Comparison of ENCODE assay signal across 9 mouse cellular contexts in genomic region chrX:52971211-52972006, GRCm38 (mm10). TPM values are rescaled to one million over a fixed set of nuclear protein-coding genes. Genes with fewer than 3 reads are reported as not detected.
DNase-seq lines count a peak whose midpoint lies in the region; ATAC-seq and TF ChIP-seq lines count a peak whose summit lies in the region.
"Had no signal": no experiment of that assay in that cellular context is flagged by ENCODE, and none has a peak within 500 bp of the region (broad histone marks: within the 10 kb centered on the region; RNA-seq: fewer than 3 reads in every experiment).

No protein-coding gene starts in this region.

- no peaks in the 10 kb centered on the region for H3K4me1 ChIP-seq in embryonic facial prominence, embryonic 14.5 days (ENCODE audit: control insufficient read depth, insufficient read depth, low read length)
- no peaks in the 10 kb centered on the region for H3K4me1 ChIP-seq in embryonic facial prominence, embryonic 10.5 days
- peaks cover 7% of the 10 kb centered on the region for H3K4me1 ChIP-seq in liver, postnatal 0 days (ENCODE audit: insufficient read depth)
- no peaks in the 10 kb centered on the region for H3K4me1 ChIP-seq in hindbrain, embryonic 11.5 days (replicated peaks; ENCODE audit: control insufficient read depth, insufficient read depth, low read length)

- no peak overlapping the region for H3K9ac ChIP-seq in embryonic facial prominence, embryonic 14.5 days (ENCODE audit: low read depth, low read length)
- H3K9ac ChIP-seq in liver, postnatal 0 days (replicated peaks) = no peak overlapping the region
- no peak overlapping the region for H3K9ac ChIP-seq in hindbrain, embryonic 11.5 days (ENCODE audit: low read depth, low read length)

- H3K36me3 ChIP-seq in embryonic facial prominence, embryonic 14.5 days (ENCODE audit: control insufficient read depth, insufficient read depth, low read length) = no peaks in the 10 kb centered on the region
- no peaks in the 10 kb centered on the region for H3K36me3 ChIP-seq in embryonic facial prominence, embryonic 10.5 days (replicated peaks)
- no peaks in the 10 kb centered on the region for H3K36me3 ChIP-seq in liver, postnatal 0 days (replicated peaks; ENCODE audit: insufficient read depth, low read length)
- no peaks in the 10 kb centered on the region for H3K36me3 ChIP-seq in splenic B cell, adult 2 months (ENCODE audit: control insufficient read depth, insufficient read depth, low read length, poor library complexity, severe bottlenecking)
- no peaks in the 10 kb centered on the region for H3K36me3 ChIP-seq in hindbrain, embryonic 11.5 days (ENCODE audit: control insufficient read depth, insufficient read depth, low read length)

- H3K27me3 ChIP-seq in embryonic facial prominence, embryonic 14.5 days (replicated peaks; ENCODE audit: control insufficient read depth, insufficient read depth, low read length) = no peaks in the 10 kb centered on the region
- no peaks in the 10 kb centered on the region for H3K27me3 ChIP-seq in embryonic facial prominence, embryonic 10.5 days (replicated peaks; ENCODE audit: low read depth, poor library complexity, severe bottlenecking)
- no peaks in the 10 kb centered on the region for H3K27me3 ChIP-seq in liver, postnatal 0 days (ENCODE audit: insufficient read depth, low read length)
- H3K27me3 ChIP-seq in splenic B cell, adult 2 months (ENCODE audit: control insufficient read depth, insufficient read depth, low read length, poor library complexity, severe bottlenecking) = no peaks in the 10 kb centered on the region
- no peaks in the 10 kb centered on the region for H3K27me3 ChIP-seq in hindbrain, embryonic 11.5 days (ENCODE audit: control insufficient read depth, insufficient read depth, low read length)

- TF ChIP-seq CTCF in liver, postnatal 0 days (IDR thresholded peaks at IDR 0.05; ENCODE audit: low read depth) = 0 out of 2 replicates have a peak, but pooled peaks have one; percentile 11

- peak; percentile 89 for TF ChIP-seq EP300 in liver, postnatal 0 days (IDR thresholded peaks at IDR 0.05; ENCODE audit: low read depth)

- H3K4me3 ChIP-seq in embryonic facial prominence, embryonic 14.5 days (ENCODE audit: low read depth, low read length) = no peak overlapping the region
- no peak overlapping the region for H3K4me3 ChIP-seq in embryonic facial prominence, embryonic 10.5 days
- H3K4me3 ChIP-seq in liver, postnatal 0 days (ENCODE audit: low read depth, low read length) = no peak overlapping the region
- H3K4me3 ChIP-seq in hindbrain, embryonic 11.5 days (ENCODE audit: low read depth, low read length) = no peak overlapping the region

- no peak overlapping the region for H3K27ac ChIP-seq in embryonic facial prominence, embryonic 14.5 days (replicated peaks; ENCODE audit: low read depth, low read length)
- H3K27ac ChIP-seq in embryonic facial prominence, embryonic 10.5 days (replicated peaks) = no peak overlapping the region
- H3K27ac ChIP-seq in liver, postnatal 0 days (ENCODE audit: low read depth) = peak overlapping the region; percentile 73
- no peak overlapping the region for H3K27ac ChIP-seq in hindbrain, embryonic 11.5 days (ENCODE audit: low read depth, low read length)
- H3K27ac ChIP-seq: macrophage had no signal

- no peaks in the 10 kb centered on the region for H3K9me3 ChIP-seq in embryonic facial prominence, embryonic 14.5 days (ENCODE audit: control insufficient read depth, low read length)
- H3K9me3 ChIP-seq in embryonic facial prominence, embryonic 10.5 days = no peaks in the 10 kb centered on the region
- H3K9me3 ChIP-seq in liver, postnatal 0 days (ENCODE audit: low read length) = no peaks in the 10 kb centered on the region
- H3K9me3 ChIP-seq in hindbrain, embryonic 11.5 days (ENCODE audit: control insufficient read depth, low read length) = no peaks in the 10 kb centered on the region

- no peak overlapping the region for H3K4me2 ChIP-seq in embryonic facial prominence, embryonic 14.5 days (ENCODE audit: low read depth, low read length)
- peak overlapping the region; percentile 29 for H3K4me2 ChIP-seq in liver, postnatal 0 days (ENCODE audit: low read depth, low read length)
- H3K4me2 ChIP-seq in hindbrain, embryonic 11.5 days (replicated peaks; ENCODE audit: low read depth, low read length) = no peak overlapping the region

- peak; percentile 2 for DNase-seq in embryonic facial prominence, embryonic 14.5 days (ENCODE audit: low spot score)
- DNase-seq in embryonic facial prominence, embryonic 10.5 days (ENCODE audit: low spot score) = no peak
- DNase-seq in heart, adult 18-20 months = peak; percentile 70 to 81
- peak; percentile 77 for DNase-seq in liver, postnatal 0 days
- DNase-seq in splenic B cell, adult 2 months (ENCODE audit: low read depth, low spot score) = peak; percentile 43
- DNase-seq in hindbrain, embryonic 11.5 days (ENCODE audit: low spot score) = no peak
- DNase-seq in right cerebral cortex, postnatal 4 days = no peak
- DNase-seq in layer of hippocampus, postnatal 14 days (ENCODE audit: low spot score in 2 of 2) = no peak

- 56% methylated on average over 2 of the region's 3 CpGs for WGBS in embryonic facial prominence, embryonic 14.5 days
- WGBS in embryonic facial prominence, embryonic 10.5 days = 70% methylated on average over 3 of the region's 3 CpGs
- WGBS in liver, postnatal 0 days (ENCODE audit: insufficient replicate concordance) = 47% methylated on average over 3 of the region's 3 CpGs
- WGBS in hindbrain, embryonic 11.5 days = 88% methylated on average over 3 of the region's 3 CpGs

- no peak for ATAC-seq in embryonic facial prominence, embryonic 14.5 days (ENCODE audit: low read depth)
- ATAC-seq in liver, postnatal 0 days = peak; percentile 99
- ATAC-seq in hindbrain, embryonic 11.5 days (ENCODE audit: low FRiP score) = no peak

RNA-seq across cellular contexts. Expression of gene Hprt, which starts 16.5 kb away (rescaled TPM):
- polyA plus RNA-seq in embryonic facial prominence, embryonic 14.5 days (2014; fragmentation: Nextera tagmentation; extraction: Ambion mirVana) = 157 and 162 TPM in 2 replicates
- 96.5 and 104 TPM in 2 replicates for polyA plus RNA-seq in embryonic facial prominence, embryonic 10.5 days (2016; fragmentation: Nextera tagmentation; extraction: Ambion mirVana)
- total RNA-seq in heart, adult 18-20 months (2021) = 10 to 100 TPM; 50.8 to 69.5 TPM
- 198 and 204 TPM in 2 replicates for polyA plus RNA-seq in liver, postnatal 0 days (2015; fragmentation: Nextera tagmentation; extraction: Ambion mirVana)
- polyA plus RNA-seq in hindbrain, embryonic 11.5 days (2014; fragmentation: Nextera tagmentation; extraction: Ambion mirVana) = 79.4 and 79.6 TPM in 2 replicates
- total RNA-seq in layer of hippocampus, postnatal 14 days (2021) = 100 to 1,000 TPM; 112 to 134 TPM

RNA-seq across cellular contexts. Expression of gene Phf6, which starts 59.3 kb away (rescaled TPM):
- 37.1 and 39.7 TPM in 2 replicates for polyA plus RNA-seq in embryonic facial prominence, embryonic 14.5 days (2014; fragmentation: Nextera tagmentation; extraction: Ambion mirVana)
- polyA plus RNA-seq in embryonic facial prominence, embryonic 10.5 days (2016; fragmentation: Nextera tagmentation; extraction: Ambion mirVana) = 103 and 104 TPM in 2 replicates
- 1 to 10 TPM; 5.3 to 5.6 TPM for total RNA-seq in heart, adult 18-20 months (2021)
- 3.7 and 4.2 TPM in 2 replicates for polyA plus RNA-seq in liver, postnatal 0 days (2015; fragmentation: Nextera tagmentation; extraction: Ambion mirVana)
- 99.6 and 117 TPM in 2 replicates for polyA plus RNA-seq in hindbrain, embryonic 11.5 days (2014; fragmentation: Nextera tagmentation; extraction: Ambion mirVana)
- 10 to 100 TPM; 18.8 to 21.8 TPM for total RNA-seq in layer of hippocampus, postnatal 14 days (2021)

Comparison
In these comparisons a context has a peak if more than half of its experiments do, and no peak if none do; other contexts are left out.
1. DNase-seq: peak in embryonic facial prominence, embryonic 14.5 days (single experiment), heart, adult 18-20 months (2 of 2), liver, postnatal 0 days (single experiment) and splenic B cell, adult 2 months (single experiment); none in embryonic facial prominence, embryonic 10.5 days (single experiment), hindbrain, embryonic 11.5 days (single experiment), right cerebral cortex, postnatal 4 days (single experiment) and layer of hippocampus, postnatal 14 days (0 of 2).